Mouse (Mus musculus) regulatory T cell (primary cell): ENCODE results near the gene Miga2.

ENCODE experiments used
- in situ Hi-C: fragments of 300-600 bp; cut with MboI, MseI; formaldehyde crosslinking; loops from one replicate; pipeline ENCODE4 v1.15.1; 2025; ENCODE audit warnings: high pct_unique_total_duplicates

Miga2 gene

GRCm38 (mm10) chr2:30363773-30364650 is at the start of gene Miga2:
TSS of gene Miga2 (plus strand) at chr2:30364233.
- in situ Hi-C loops: no loop called here

- in situ Hi-C loops: loop anchor here (25.0 kb wide), 1 partner anchor 1154 kb away; no protein-coding TSS in a partner anchor
Observed at GRCm38 (mm10) chr2:30316136-30316535, 47.9 kb upstream of the Miga2 start.

- in situ Hi-C loops: loop anchor here (25.0 kb wide), 1 partner anchor 1155 kb away; no protein-coding TSS in a partner anchor
Observed at GRCm38 (mm10) chr2:30316955-30317354, 47.1 kb upstream of the Miga2 start.

- in situ Hi-C loops: loop anchor here (25.0 kb wide), 1 partner anchor 1157 kb away; no protein-coding TSS in a partner anchor
Observed at GRCm38 (mm10) chr2:30319260-30319659, 44.8 kb upstream of the Miga2 start.

- in situ Hi-C loops: loop anchor here (25.0 kb wide), 1 partner anchor 1161 kb away; no protein-coding TSS in a partner anchor
Observed at GRCm38 (mm10) chr2:30323111-30323510, 40.9 kb upstream of the Miga2 start.

GRCm38 (mm10) chr2:30325296-30325695 is 38.7 kb upstream of the Miga2 start:
- in situ Hi-C loops: no loop called here

- in situ Hi-C loops: no loop called here
Observed at GRCm38 (mm10) chr2:30327276-30327675, 36.8 kb upstream of the Miga2 start.

- in situ Hi-C loops: no loop called here
Observed at GRCm38 (mm10) chr2:30328791-30329190, 35.2 kb upstream of the Miga2 start.

GRCm38 (mm10) chr2:30335324-30335723 is 28.7 kb upstream of the Miga2 start:
- in situ Hi-C loops: no loop called here

- in situ Hi-C loops: no loop called here
Observed at GRCm38 (mm10) chr2:30336174-30336915, 27.7 kb upstream of the Miga2 start.

GRCm38 (mm10) chr2:30337179-30337578 is 26.9 kb upstream of the Miga2 start:
- in situ Hi-C loops: no loop called here

GRCm38 (mm10) chr2:30342061-30342460 is 22.0 kb upstream of the Miga2 start:
- in situ Hi-C loops: no loop called here

GRCm38 (mm10) chr2:30342544-30342943 is 21.5 kb upstream of the Miga2 start:
- in situ Hi-C loops: no loop called here

- in situ Hi-C loops: no loop called here
Observed at GRCm38 (mm10) chr2:30343601-30344137, 20.4 kb upstream of the Miga2 start.

GRCm38 (mm10) chr2:30345971-30346676 is 17.9 kb upstream of the Miga2 start:
- in situ Hi-C loops: no loop called here

- in situ Hi-C loops: no loop called here
Observed at GRCm38 (mm10) chr2:30349196-30349595, 14.8 kb upstream of the Miga2 start.

- in situ Hi-C loops: no loop called here
Observed at GRCm38 (mm10) chr2:30351149-30351548, 12.9 kb upstream of the Miga2 start.

- in situ Hi-C loops: no loop called here
Observed at GRCm38 (mm10) chr2:30355861-30356260, 8.2 kb upstream of the Miga2 start.

GRCm38 (mm10) chr2:30356266-30356665 is 7.8 kb upstream of the Miga2 start:
- in situ Hi-C loops: no loop called here

GRCm38 (mm10) chr2:30356906-30357305 is 7.1 kb upstream of the Miga2 start:
- in situ Hi-C loops: no loop called here
